Mouse (Mus musculus) kidney, adult 2 months (tissue): ENCODE measurements around the gene Ube2k. TPM values are rescaled to one million over a fixed set of nuclear protein-coding genes. Genes with fewer than 3 reads are reported as not detected.

ENCODE experiments used
- DNase-seq: peaks from one replicate; pipeline ENCODE4 v3.0.0; 2021
- H3K27ac ChIP-seq: fragments of 200-500 bp; 2 replicates; pipeline ENCODE4 v1.5.1; 2012; ENCODE audit warnings: low read depth, low read length, control low read depth, inconsistent platforms; ENCODE audit not compliant: insufficient read depth
- H3K27me3 ChIP-seq: fragments of 200-500 bp; replicated peaks from 2 replicates; pipeline ENCODE4 v1.6.1; 2012; ENCODE audit warnings: mild to moderate bottlenecking, moderate library complexity, low read length, inconsistent platforms; ENCODE audit not compliant: control insufficient read depth, insufficient read depth
- H3K36me3 ChIP-seq: fragments of 200-500 bp; 2 replicates; pipeline ENCODE4 v1.6.1; 2012; ENCODE audit warnings: mild to moderate bottlenecking, moderate library complexity, low read length, inconsistent platforms; ENCODE audit not compliant: control insufficient read depth, insufficient read depth
- H3K4me1 ChIP-seq: fragments of 200-500 bp; 2 replicates; pipeline ENCODE4 v1.6.1; 2011; ENCODE audit warnings: low read length; ENCODE audit not compliant: control insufficient read depth, insufficient read depth
- H3K4me3 ChIP-seq: fragments of 200-500 bp; 2 replicates; pipeline ENCODE4 v1.5.1; 2011; ENCODE audit warnings: mild to moderate bottlenecking, low read depth, low read length, control low read depth; ENCODE audit not compliant: insufficient read depth
- CTCF ChIP-seq: fragments of 200-500 bp; conservative IDR thresholded peaks from 2 replicates; pipeline ENCODE4 v1.5.1; 2011; ENCODE audit warnings: low read depth, mild to moderate bottlenecking, control low read depth, low read length, moderate library complexity, mixed read lengths; ENCODE audit not compliant: insufficient read depth, insufficient read length
- POLR2A ChIP-seq: fragments of 200-500 bp; IDR thresholded peaks from one replicate; pipeline ENCODE4 v1.6.1; 2011; ENCODE audit warnings: low read depth, low read length, control low read depth
- WGBS: fragments of 180-500 bp; shearing (Covaris S2); methylation state at CpG from one replicate; pipeline ENCODE4 v1.1.7; 2018; 5-methylcytosine and 5-hydroxymethylcytosine counted together
- polyA plus RNA-seq: library from polyadenylated mRNA; depleted of rRNA; stranded (reverse); fragments of >200 nt; gene quantifications from 2 replicates; pipeline ENCODE4 v1.2.3, GENCODE M21; 2012

The Ube2k gene
- polyA plus RNA-seq, 1 experiment = 35.1 TPM

DNA sequence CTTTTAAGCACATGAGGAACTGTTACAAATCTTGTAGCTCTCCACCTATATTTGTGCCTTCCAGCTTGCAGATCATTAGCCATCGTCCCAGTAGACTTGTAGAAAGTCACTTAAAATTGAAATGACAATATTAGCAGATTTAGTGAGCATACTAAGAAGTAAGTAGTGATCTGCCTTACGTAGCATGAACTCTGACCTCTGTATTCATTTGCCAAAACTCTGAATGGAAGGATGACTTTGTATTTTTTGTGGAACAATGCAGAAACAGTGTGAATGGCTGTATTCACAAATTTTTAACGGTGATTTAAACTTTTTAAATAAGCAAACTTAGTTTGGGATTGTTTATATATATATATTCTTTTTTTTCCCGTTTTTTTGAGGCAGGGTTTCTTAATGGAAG, 1.8 kb downstream of the Ube2k start:
- Histone ChIP-seq H3K4me1 (no peaks in the 10 kb centered on the region; the same call in 1 of the 2 replicates), H3K27ac (no peak overlapping the region), H3K4me3 (no peak overlapping the region), H3K36me3 (no peaks in the 10 kb centered on the region; the same call in 1 of the 2 replicates), H3K27me3 (no peaks in the 10 kb centered on the region)
- peak; percentile 28 for DNase-seq
- WGBS = 17% methylated on average over 4 of the region's 4 CpGs
- no peak for TF ChIP-seq CTCF
- no peak for TF ChIP-seq POLR2A

DNA sequence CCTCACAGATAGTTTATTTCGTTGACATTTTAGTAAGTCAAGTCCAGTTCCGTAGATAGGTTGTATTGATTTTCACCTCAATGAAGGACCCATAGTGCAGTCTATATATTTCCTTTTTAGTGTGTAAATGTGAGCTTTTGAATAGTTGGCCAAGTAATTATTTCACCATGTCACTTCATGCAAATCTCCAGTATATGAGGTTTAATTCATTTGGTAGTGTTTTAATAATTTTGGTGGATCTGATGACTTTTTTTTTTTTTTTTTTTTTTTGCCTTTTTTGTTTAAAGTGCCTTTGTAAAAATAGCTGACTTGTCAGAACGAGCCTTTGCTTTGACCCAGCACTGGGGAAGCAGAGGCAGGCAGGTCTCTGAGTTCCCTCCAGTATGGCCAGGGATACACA, 2.8 kb downstream of the Ube2k start:
- H3K4me1 ChIP-seq = no peaks in the 10 kb centered on the region; the same call in 1 of the 2 replicates
- no peak for TF ChIP-seq CTCF
- TF ChIP-seq POLR2A = no peak
- no peak overlapping the region for H3K4me3 ChIP-seq
- H3K27ac ChIP-seq = no peak overlapping the region
- 92% methylated on average over 3 of the region's 3 CpGs for WGBS
- no peak for DNase-seq
- no peaks in the 10 kb centered on the region for H3K27me3 ChIP-seq
- no peaks in the 10 kb centered on the region; the same call in 1 of the 2 replicates for H3K36me3 ChIP-seq

DNA sequence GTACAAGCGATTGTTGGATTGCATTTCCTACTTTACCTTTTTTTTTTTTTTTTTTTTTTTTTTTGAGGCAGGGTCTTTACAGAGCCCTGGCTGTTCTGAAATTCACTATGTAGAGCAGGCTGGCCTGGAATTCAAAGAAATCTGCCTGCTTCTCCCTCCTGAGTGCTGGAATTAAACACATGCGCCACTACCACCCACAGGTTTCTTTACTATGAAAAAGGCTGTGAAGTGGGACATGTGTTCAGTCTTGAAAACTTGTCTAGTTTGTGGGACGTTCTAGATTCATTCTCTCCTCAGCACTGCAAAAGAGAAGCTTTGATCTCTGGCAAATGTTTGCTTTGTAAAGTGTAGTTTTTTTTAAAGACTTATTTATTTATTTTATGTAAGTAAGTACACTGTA, 4.9 kb downstream of the Ube2k start:
- Histone ChIP-seq H3K4me1 (no peaks in the 10 kb centered on the region; the same call in 1 of the 2 replicates), H3K27ac (no peak overlapping the region), H3K27me3 (no peaks in the 10 kb centered on the region), H3K4me3 (no peak overlapping the region), H3K36me3 (no peaks in the 10 kb centered on the region; the same call in 1 of the 2 replicates)
- 72% methylated on average over 3 of the region's 3 CpGs for WGBS
- TF ChIP-seq POLR2A (no peak), CTCF (no peak)
- DNase-seq = no peak

DNA sequence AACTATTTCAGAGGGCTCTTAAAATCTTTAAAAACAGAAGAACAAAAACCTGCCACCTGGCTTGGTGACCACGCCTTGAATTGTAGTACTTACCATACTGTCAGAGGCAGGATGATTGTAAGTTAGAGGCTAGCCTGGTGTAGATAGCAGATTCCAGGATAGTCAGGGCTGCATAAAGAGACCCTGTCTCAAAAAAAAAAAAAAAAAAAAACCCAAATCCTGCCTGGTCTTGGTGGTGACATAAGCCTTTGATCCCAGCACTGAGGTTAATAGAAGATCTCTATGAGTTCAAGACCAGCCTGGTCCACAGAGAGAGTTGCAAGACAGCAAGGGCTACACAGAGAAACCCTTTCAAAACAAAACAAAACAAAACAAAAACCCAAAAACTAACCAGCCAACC, 6.5 kb downstream of the Ube2k start:
- TF ChIP-seq CTCF (no peak), POLR2A (no peak)
- no peak for DNase-seq
- H3K4me1 ChIP-seq = no peaks in the 10 kb centered on the region; the same call in 1 of the 2 replicates
- no peaks in the 10 kb centered on the region for H3K27me3 ChIP-seq
- 91% methylated on average over 1 of the region's 1 CpGs for WGBS
- no peak overlapping the region for H3K4me3 ChIP-seq
- no peaks in the 10 kb centered on the region; the same call in 1 of the 2 replicates for H3K36me3 ChIP-seq
- H3K27ac ChIP-seq = no peak overlapping the region

DNA sequence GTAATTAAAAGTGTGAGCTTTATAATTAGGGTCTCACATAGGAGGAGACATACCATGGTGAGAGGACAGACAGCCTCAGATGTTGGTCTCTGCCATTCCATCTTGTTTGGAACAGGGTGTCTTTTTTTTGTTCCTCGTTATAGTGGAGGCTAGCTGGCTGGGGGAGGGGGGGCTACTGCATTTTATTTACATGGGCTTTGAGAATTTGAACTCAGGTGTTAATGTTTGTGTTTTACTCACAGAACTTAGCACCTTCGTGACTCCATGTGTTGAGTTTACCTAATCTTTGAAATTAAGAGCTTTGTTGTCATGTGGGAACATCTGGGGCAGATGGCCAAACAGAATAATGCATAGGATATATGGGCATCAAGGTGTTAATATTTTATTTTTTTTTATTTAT, 7.6 kb downstream of the Ube2k start:
- no peak overlapping the region for H3K4me3 ChIP-seq

DNA sequence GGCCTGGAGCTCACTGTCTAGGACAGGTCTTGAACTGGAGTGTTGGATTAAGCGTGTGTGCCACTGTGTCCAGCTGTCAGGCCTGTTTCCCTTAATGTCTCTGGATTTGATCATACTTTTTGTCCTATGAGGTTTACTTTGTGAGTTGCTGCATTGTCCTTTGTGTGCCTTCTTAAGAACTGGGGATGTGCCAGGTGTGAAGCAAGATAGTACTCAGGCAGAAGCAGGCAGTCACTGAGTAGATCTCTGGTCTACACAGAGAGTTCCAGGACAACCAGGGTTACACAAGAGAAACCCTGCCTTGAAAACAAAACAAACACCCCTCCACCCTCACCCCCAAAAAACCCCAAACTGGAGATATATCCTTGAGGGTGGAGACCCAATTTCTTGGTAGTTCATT, 12.6 kb downstream of the Ube2k start:
- WGBS = 87% methylated on average over 1 of the region's 1 CpGs
- no peak for DNase-seq
- H3K4me1 ChIP-seq = no peaks in the 10 kb centered on the region; the same call in 1 of the 2 replicates
- H3K27ac ChIP-seq = no peak overlapping the region
- H3K36me3 ChIP-seq = no peaks in the 10 kb centered on the region
- no peak overlapping the region for H3K4me3 ChIP-seq
- TF ChIP-seq CTCF = no peak
- no peak for TF ChIP-seq POLR2A
- H3K27me3 ChIP-seq = no peaks in the 10 kb centered on the region

More for the DNA sequence above, 7.6 kb downstream of the Ube2k start:
- DNase-seq = no peak
- Histone ChIP-seq H3K27me3 (no peaks in the 10 kb centered on the region), H3K36me3 (no peaks in the 10 kb centered on the region; the same call in 1 of the 2 replicates), H3K27ac (no peak overlapping the region), H3K4me1 (no peaks in the 10 kb centered on the region; the same call in 1 of the 2 replicates)
- 76% methylated on average over 2 of the region's 2 CpGs for WGBS
- TF ChIP-seq POLR2A = no peak
- TF ChIP-seq CTCF = no peak

DNA sequence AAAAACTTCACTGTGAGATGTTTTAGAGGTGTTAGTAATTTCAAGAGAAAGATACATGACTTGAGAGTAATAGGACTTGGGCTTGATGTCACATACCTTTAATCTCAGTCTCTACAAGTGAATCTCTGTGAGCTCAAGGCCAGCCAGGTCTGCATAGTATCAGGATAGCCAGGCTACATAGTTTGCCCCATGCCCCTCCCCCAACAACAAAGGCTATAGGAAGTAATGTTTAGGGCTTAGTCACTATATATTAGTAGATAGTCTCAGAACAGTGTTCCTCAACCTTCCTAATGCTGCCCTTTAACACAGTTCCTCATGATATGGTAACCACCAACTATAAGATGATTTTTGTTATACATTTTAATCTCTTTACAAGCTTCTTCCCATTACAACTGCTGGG, 20.1 kb downstream of the Ube2k start:
- no peak for DNase-seq
- H3K4me3 ChIP-seq = no peak overlapping the region
- H3K4me1 ChIP-seq = no peaks in the 10 kb centered on the region; the same call in 1 of the 2 replicates
- H3K27me3 ChIP-seq = no peaks in the 10 kb centered on the region
- no peaks in the 10 kb centered on the region for H3K36me3 ChIP-seq
- no peak overlapping the region for H3K27ac ChIP-seq
- TF ChIP-seq CTCF = no peak
- no peak for TF ChIP-seq POLR2A
